Mouse (Mus musculus) gonadal fat pad, adult 2 months (tissue): Measurements from ENCODE around the gene 4933415F23Rik. TPM values are rescaled to one million over a fixed set of nuclear protein-coding genes. Genes with fewer than 3 reads are reported as not detected.
"Not testable (repeated sequence)": the region's sequence is repeated elsewhere in the genome, so short reads cannot be mapped to it uniquely, and the experiment has no call there.

Experiments
- DNase-seq: peaks from one replicate; pipeline ENCODE4 v3.0.0-alpha.2; 2012; ENCODE audit warnings: low read depth
- polyA plus RNA-seq: library from polyadenylated mRNA; depleted of rRNA; stranded (reverse); fragments of >200 nt; gene quantifications from 2 replicates; pipeline ENCODE4 v1.2.3, GENCODE M21; 2012; rRNA removed

The 4933415F23Rik gene
- 1.8 and 2.8 TPM in 2 replicates for polyA plus RNA-seq

- no peak for DNase-seq
These were observed at the start of gene 4933415F23Rik for GRCm38 (mm10) chr1:23102021-23102420. 4933415F23Rik (minus strand) TSS chr1:23102253.

GRCm38 (mm10) chr1:23151722-23152121 is 49.7 kb upstream of the 4933415F23Rik start:
- DNase-seq: no peak

- no peak for DNase-seq
These were observed 44.3 kb upstream of the 4933415F23Rik start for GRCm38 (mm10) chr1:23146198-23146873.

- no peak for DNase-seq
These were observed 39.2 kb upstream of the 4933415F23Rik start for GRCm38 (mm10) chr1:23141121-23141811.

GRCm38 (mm10) chr1:23140530-23140929 is 38.5 kb upstream of the 4933415F23Rik start:
- DNase-seq: not testable (repeated sequence)

GRCm38 (mm10) chr1:23120901-23121300 is 18.8 kb upstream of the 4933415F23Rik start:
- DNase-seq: no peak

GRCm38 (mm10) chr1:23119406-23119805 is 17.4 kb upstream of the 4933415F23Rik start:
- DNase-seq: no peak

GRCm38 (mm10) chr1:23117423-23117822 is 15.4 kb upstream of the 4933415F23Rik start:
- DNase-seq: no peak

GRCm38 (mm10) chr1:23109191-23109590 is 7.1 kb upstream of the 4933415F23Rik start:
- no peak for DNase-seq

- DNase-seq: no peak
These were observed 828 bp upstream of the 4933415F23Rik start for GRCm38 (mm10) chr1:23102881-23103280.

GRCm38 (mm10) chr1:23099791-23100190 is 2.3 kb downstream of the 4933415F23Rik start:
- no peak for DNase-seq

GRCm38 (mm10) chr1:23098451-23098850 is 3.6 kb downstream of the 4933415F23Rik start:
- no peak for DNase-seq

- no peak for DNase-seq
These were observed 4.1 kb downstream of the 4933415F23Rik start for GRCm38 (mm10) chr1:23097996-23098395.

GRCm38 (mm10) chr1:23067715-23068114 is 34.3 kb downstream of the 4933415F23Rik start:
- DNase-seq: no peak

- no peak for DNase-seq
These were observed 37.2 kb downstream of the 4933415F23Rik start for GRCm38 (mm10) chr1:23064717-23065475.

GRCm38 (mm10) chr1:23063946-23064345 is 38.1 kb downstream of the 4933415F23Rik start:
- no peak for DNase-seq

- peak; percentile 5 for DNase-seq
These were observed 40.3 kb downstream of the 4933415F23Rik start for GRCm38 (mm10) chr1:23061614-23062373.

- no peak for DNase-seq
These were observed 42.0 kb downstream of the 4933415F23Rik start for GRCm38 (mm10) chr1:23060056-23060455.
